Mouse (Mus musculus) kidney, embryonic 15.5 days (tissue): Measurements from ENCODE around the gene Gm11985. TPM values are rescaled to one million over a fixed set of nuclear protein-coding genes. Genes with fewer than 3 reads are reported as not detected.
"Not testable (repeated sequence)": the region's sequence is repeated elsewhere in the genome, so short reads cannot be mapped to it uniquely, and the experiment has no call there.

Experiments used
- ATAC-seq: fragments of 200-750 bp; cut with Nextera tagmentation; replicated peaks from 2 replicates; pipeline ENCODE4 v1.8.0; 2017; ENCODE audit warnings: moderate TSS enrichment; ENCODE audit not compliant: low FRiP score
- H3K27ac ChIP-seq: fragments of 300-500 bp; sonication (generic); 2 replicates; pipeline ENCODE4 v1.5.1; 2015; ENCODE audit warnings: mild to moderate bottlenecking, inconsistent platforms
- H3K27me3 ChIP-seq: fragments of 300-500 bp; sonication (generic); 2 replicates; pipeline ENCODE4 v1.6.1; 2015; ENCODE audit warnings: inconsistent platforms
- H3K36me3 ChIP-seq: fragments of 300-500 bp; sonication (generic); 2 replicates; pipeline ENCODE4 v1.6.1; 2015; ENCODE audit warnings: inconsistent platforms
- H3K4me1 ChIP-seq: fragments of 300-500 bp; sonication (generic); 2 replicates; pipeline ENCODE4 v1.6.1; 2015; ENCODE audit warnings: inconsistent platforms
- H3K4me2 ChIP-seq: fragments of 300-500 bp; sonication (generic); 2 replicates; pipeline ENCODE4 v1.6.1; 2015; ENCODE audit warnings: moderate library complexity, mild to moderate bottlenecking, inconsistent platforms
- H3K4me3 ChIP-seq: fragments of 300-500 bp; sonication (generic); replicated peaks from 2 replicates; pipeline ENCODE4 v1.5.1; 2015; ENCODE audit warnings: mild to moderate bottlenecking, inconsistent platforms
- H3K9ac ChIP-seq: fragments of 300-500 bp; sonication (generic); 2 replicates; pipeline ENCODE4 v1.6.1; 2015; ENCODE audit warnings: mild to moderate bottlenecking, inconsistent platforms
- H3K9me3 ChIP-seq: fragments of 300-500 bp; sonication (generic); replicated peaks from 2 replicates; pipeline ENCODE4 v1.6.1; 2016; ENCODE audit warnings: inconsistent platforms
- WGBS: fragments of 180-500 bp; shearing (Covaris S2); methylation state at CpG from one replicate; pipeline ENCODE4 v1.1.7; 2015; ENCODE audit warnings: mixed read lengths; 5-methylcytosine and 5-hydroxymethylcytosine counted together
- polyA plus RNA-seq: library from polyadenylated mRNA; unstranded; fragments of >200 nt; fragmentation: Nextera tagmentation; extraction: Ambion mirVana; gene quantifications from 2 replicates; pipeline ENCODE4 v1.2.1, GENCODE M21; 2015

The Gm11985 gene
- polyA plus RNA-seq, result not detected in 2 replicates

DNA sequence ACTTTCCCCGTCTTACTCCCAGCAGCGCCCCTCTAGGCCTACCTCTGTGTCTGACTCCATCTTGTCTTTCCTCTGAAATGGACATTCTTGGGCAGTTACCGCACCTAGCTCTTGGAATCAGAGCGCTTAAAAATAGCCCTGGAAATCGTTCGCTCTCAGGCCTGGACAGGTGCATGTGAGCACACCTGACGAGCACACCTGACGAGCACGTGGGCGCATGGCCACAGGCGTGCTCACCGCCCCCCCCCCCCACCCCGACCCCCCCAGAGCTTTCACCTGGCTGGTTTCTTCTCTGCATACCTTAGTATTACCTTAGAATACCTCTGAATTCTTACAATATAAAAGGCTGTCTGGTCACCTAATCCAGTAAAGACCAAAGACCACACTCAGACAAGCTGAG is at the start of gene Gm11985:
Gene Gm11985, minus strand, starts transcription at position 101 of the 400 bp plus-strand sequence.
- Histone ChIP-seq H3K36me3 (no peaks in the 10 kb centered on the region), H3K9ac (no peak within 1 kb of the TSS), H3K4me2 (no peak within 1 kb of the TSS), H3K27ac (no peak within 1 kb of the TSS), H3K4me1 (no peaks in the 10 kb centered on the region), H3K27me3 (no peaks in the 10 kb centered on the region), H3K4me3 (no peak within 1 kb of the TSS), H3K9me3 (no peaks in the 10 kb centered on the region)
- WGBS, result 90% methylated on average over 13 of the region's 13 CpGs
- ATAC-seq, result no peak

DNA sequence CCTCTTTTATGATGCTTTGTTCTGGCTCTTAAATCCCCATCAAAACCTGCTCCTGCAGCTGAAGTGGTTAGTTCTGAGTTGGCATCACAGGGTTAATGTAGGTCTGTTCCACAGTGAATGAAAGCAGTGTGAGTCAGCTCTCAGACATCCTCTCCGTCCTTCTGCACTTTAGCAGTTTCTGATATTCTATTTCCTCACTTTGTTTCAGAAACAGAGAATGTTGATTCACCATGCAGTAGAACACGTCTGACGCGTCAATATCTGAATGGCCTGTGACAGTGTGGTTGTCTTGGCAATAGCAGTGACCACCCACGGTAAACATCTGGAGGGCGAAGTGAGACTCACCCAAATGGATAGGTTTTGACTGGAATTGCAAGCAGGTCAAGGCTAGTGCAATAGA is 49.3 kb upstream of the Gm11985 start:
- ATAC-seq, result no peak; the same call in 1 of the 2 replicates
- H3K36me3 ChIP-seq, result no peaks in the 10 kb centered on the region
- WGBS, result 67% methylated on average over 6 of the region's 6 CpGs
- H3K27me3 ChIP-seq, result no peaks in the 10 kb centered on the region
- H3K4me2 ChIP-seq, result no peak overlapping the region
- H3K9ac ChIP-seq, result no peak overlapping the region
- H3K27ac ChIP-seq, result no peak overlapping the region
- H3K4me3 ChIP-seq, result no peak overlapping the region
- H3K4me1 ChIP-seq, result no peaks in the 10 kb centered on the region
- H3K9me3 ChIP-seq, result no peaks in the 10 kb centered on the region

DNA sequence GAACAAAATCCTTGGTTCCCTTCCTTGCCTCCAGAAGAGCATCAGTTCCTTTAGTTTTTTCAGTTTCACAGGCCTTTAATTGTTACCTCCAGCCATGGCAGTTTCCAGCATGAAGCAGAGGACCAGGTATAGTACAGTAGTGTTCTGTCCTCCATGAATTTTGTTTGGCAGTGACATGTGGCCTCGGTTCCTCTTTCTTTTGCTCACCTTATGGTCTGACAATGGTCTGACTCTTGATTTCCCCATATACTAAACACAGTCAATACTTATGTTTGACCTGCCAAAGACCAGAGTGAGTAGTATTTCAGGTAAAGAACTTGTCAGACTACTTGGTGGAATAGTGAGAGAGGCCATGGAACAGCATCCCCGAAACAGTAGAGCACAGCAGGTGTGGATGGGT is 48.4 kb upstream of the Gm11985 start:
- Histone ChIP-seq H3K4me3 (no peak overlapping the region), H3K9me3 (no peaks in the 10 kb centered on the region), H3K9ac (no peak overlapping the region), H3K4me1 (no peaks in the 10 kb centered on the region), H3K4me2 (no peak overlapping the region), H3K27ac (no peak overlapping the region), H3K27me3 (no peaks in the 10 kb centered on the region), H3K36me3 (no peaks in the 10 kb centered on the region)
- 91% methylated on average over 2 of the region's 2 CpGs for WGBS
- no peak for ATAC-seq

DNA sequence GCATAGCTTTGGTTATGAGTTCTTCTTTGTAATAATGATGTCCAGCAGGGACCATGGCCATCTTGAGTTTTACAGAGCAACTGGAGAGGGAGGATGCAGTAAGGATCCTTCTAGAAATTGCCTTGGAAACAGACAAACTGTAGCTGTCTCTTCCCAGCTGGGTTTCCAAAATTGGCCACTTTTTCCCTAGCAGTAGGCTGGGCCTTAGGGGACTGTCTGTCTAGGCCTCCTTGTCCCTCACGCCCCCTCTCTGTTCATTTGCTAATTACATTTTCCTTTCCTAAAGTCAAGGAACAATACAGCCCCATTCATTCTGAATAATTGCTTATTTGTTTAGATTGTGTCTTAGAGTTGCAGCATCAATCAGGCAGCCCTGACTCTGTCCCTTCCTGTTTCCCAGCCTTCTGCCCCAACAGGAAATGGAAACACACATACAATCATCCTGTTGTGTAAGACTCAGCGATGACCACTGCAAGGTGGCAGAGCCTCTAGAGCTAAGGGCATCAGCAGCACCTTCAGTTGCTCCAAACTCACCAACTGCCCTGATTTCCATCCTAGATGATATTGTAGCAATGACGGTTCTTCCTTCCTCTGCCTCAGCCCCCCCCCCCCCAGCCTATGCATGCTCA is 46.7 kb upstream of the Gm11985 start:
- H3K9me3 ChIP-seq, result no peaks in the 10 kb centered on the region
- WGBS, result 79% methylated on average over 3 of the region's 3 CpGs
- no peak overlapping the region for H3K4me3 ChIP-seq
- no peaks in the 10 kb centered on the region for H3K36me3 ChIP-seq
- H3K27me3 ChIP-seq, result no peaks in the 10 kb centered on the region
- no peak overlapping the region for H3K4me2 ChIP-seq
- H3K9ac ChIP-seq, result no peak overlapping the region
- H3K27ac ChIP-seq, result no peak overlapping the region; the same call in 1 of the 2 replicates
- ATAC-seq, result peak; percentile 49; the same call in 1 of the 2 replicates
- H3K4me1 ChIP-seq, result no peaks in the 10 kb centered on the region; the same call in 1 of the 2 replicates

DNA sequence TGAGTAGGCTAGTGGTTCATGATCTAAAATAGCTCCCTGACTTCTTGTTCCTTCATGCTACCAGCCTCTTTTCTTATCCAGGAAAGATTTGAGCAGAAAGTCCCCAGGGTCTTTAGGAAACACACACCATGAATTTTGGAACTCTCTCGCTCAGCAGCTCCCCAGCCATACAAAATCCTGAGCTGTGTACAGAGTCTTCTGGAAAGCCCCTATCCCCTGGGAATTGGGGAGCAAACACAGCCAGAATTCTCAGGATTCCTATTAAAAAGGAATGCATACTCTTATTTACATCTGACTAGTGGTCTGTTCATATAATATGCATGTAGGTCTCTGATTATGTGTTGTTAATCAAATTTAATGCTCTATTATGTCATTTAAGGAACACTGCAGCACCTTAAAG is 46.1 kb upstream of the Gm11985 start:
- H3K9me3 ChIP-seq, result no peaks in the 10 kb centered on the region
- H3K27me3 ChIP-seq, result no peaks in the 10 kb centered on the region
- H3K9ac ChIP-seq, result no peak overlapping the region
- no peak overlapping the region for H3K4me2 ChIP-seq
- WGBS, result 59% methylated on average over 1 of the region's 1 CpGs
- H3K4me3 ChIP-seq, result no peak overlapping the region
- no peaks in the 10 kb centered on the region for H3K36me3 ChIP-seq
- no peak for ATAC-seq
- no peak overlapping the region; the same call in 1 of the 2 replicates for H3K27ac ChIP-seq
- H3K4me1 ChIP-seq, result no peaks in the 10 kb centered on the region; the same call in 1 of the 2 replicates

DNA sequence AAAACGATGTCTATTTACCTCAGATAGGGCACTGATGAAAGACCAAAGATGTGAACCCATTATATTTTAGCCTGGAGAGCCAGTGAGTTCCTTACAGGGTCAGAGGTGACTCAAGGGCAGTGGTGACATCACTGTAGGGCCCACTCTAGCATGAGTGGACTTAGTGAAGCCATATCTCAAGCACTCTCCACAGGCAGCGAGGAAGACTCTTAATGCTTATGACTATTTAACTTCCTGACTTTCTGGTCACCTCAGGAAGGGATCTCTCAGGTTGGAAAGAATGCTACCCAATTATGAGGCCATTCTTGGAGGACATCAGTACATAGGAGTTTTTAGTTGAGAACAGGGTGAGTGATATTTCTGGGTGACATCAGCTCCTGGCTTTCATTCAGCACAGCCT is 45.0 kb upstream of the Gm11985 start:
- Histone ChIP-seq H3K4me1 (no peaks in the 10 kb centered on the region; the same call in 1 of the 2 replicates), H3K4me2 (no peak overlapping the region), H3K9me3 (no peaks in the 10 kb centered on the region), H3K4me3 (no peak overlapping the region), H3K36me3 (no peaks in the 10 kb centered on the region), H3K9ac (no peak overlapping the region), H3K27ac (no peak overlapping the region), H3K27me3 (no peaks in the 10 kb centered on the region)
- ATAC-seq, result no peak
- WGBS, result 89% methylated on average over 2 of the region's 2 CpGs

DNA sequence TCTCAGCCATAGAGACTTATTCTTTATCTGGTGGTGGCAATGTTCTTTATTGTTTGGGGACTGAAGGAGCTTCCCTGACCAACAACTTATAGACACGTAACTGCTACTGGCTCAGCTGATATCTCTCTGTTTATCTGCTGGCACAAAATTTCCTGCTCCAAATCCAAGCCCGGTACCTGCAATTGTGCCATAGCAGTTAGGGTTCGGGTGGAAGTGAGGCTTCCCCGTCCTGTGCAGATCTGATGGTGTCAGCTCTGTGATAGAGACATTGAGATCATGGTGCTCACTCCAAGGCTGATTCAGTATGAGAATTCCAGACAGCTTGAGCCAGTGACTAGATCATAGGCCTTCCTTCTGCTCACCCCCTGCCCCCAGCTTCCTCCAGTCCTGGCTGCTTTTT is 43.6 kb upstream of the Gm11985 start:
- no peaks in the 10 kb centered on the region for H3K9me3 ChIP-seq
- no peaks in the 10 kb centered on the region for H3K36me3 ChIP-seq
- ATAC-seq, result no peak
- no peak overlapping the region for H3K27ac ChIP-seq
- no peak overlapping the region for H3K4me2 ChIP-seq
- no peak overlapping the region for H3K9ac ChIP-seq
- H3K4me1 ChIP-seq, result no peaks in the 10 kb centered on the region; the same call in 1 of the 2 replicates
- no peak overlapping the region for H3K4me3 ChIP-seq
- no peaks in the 10 kb centered on the region for H3K27me3 ChIP-seq
- 96% methylated on average over 4 of the region's 4 CpGs for WGBS

DNA sequence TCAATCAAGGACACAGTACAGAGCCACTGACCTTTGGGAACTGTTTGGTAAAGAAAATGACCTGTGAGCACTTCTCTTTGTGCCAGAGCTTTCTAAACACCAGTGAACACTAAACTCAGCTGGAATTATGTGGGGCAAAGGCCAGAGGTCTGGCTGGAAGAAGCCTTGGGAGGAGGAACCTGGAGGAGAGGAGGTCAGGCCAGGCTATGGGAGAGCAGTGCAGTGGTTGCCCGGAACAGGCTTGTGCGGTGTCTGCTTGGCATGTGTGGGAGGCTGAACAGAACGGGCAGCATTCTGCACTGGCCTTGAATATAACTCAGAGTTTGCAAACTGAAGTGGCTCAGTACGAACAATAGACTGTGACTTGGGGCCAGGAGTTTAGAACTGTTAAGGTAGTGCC is 41.6 kb upstream of the Gm11985 start:
- H3K27ac ChIP-seq, result no peak overlapping the region
- peak; percentile 47; the same call in 1 of the 2 replicates for ATAC-seq
- no peaks in the 10 kb centered on the region for H3K9me3 ChIP-seq
- H3K36me3 ChIP-seq, result no peaks in the 10 kb centered on the region
- H3K4me1 ChIP-seq, result no peaks in the 10 kb centered on the region; the same call in 1 of the 2 replicates
- no peak overlapping the region for H3K4me2 ChIP-seq
- 28% methylated on average over 4 of the region's 4 CpGs for WGBS
- no peaks in the 10 kb centered on the region for H3K27me3 ChIP-seq
- no peak overlapping the region for H3K4me3 ChIP-seq
- no peak overlapping the region for H3K9ac ChIP-seq

DNA sequence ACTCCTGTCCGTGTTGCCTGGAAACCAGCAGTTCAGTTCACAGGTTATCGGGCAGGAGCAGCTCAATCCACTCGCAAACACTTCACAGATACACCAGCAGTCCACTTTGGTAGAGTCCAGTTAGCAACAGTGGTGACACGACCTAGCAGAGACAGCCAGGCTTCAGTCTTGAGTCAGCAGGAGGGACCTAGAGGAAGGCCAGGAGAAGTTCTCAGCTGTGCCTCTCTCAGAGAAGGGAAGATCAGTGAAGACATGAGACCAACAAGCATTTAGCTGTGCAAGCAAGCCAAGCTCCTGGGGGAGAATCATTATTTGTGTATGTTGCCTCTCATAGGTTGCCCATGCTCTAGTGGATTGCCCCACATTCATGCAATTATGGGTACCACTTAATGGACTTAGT is 39.7 kb upstream of the Gm11985 start:
- H3K9me3 ChIP-seq, result no peaks in the 10 kb centered on the region
- 86% methylated on average over 4 of the region's 4 CpGs for WGBS
- peak overlapping the region; percentile 32; the same call in 1 of the 2 replicates for H3K27ac ChIP-seq
- H3K9ac ChIP-seq, result no peak overlapping the region
- H3K4me2 ChIP-seq, result no peak overlapping the region
- H3K27me3 ChIP-seq, result no peaks in the 10 kb centered on the region
- no peak overlapping the region for H3K4me3 ChIP-seq
- H3K36me3 ChIP-seq, result no peaks in the 10 kb centered on the region
- no peaks in the 10 kb centered on the region; the same call in 1 of the 2 replicates for H3K4me1 ChIP-seq
- no peak for ATAC-seq

DNA sequence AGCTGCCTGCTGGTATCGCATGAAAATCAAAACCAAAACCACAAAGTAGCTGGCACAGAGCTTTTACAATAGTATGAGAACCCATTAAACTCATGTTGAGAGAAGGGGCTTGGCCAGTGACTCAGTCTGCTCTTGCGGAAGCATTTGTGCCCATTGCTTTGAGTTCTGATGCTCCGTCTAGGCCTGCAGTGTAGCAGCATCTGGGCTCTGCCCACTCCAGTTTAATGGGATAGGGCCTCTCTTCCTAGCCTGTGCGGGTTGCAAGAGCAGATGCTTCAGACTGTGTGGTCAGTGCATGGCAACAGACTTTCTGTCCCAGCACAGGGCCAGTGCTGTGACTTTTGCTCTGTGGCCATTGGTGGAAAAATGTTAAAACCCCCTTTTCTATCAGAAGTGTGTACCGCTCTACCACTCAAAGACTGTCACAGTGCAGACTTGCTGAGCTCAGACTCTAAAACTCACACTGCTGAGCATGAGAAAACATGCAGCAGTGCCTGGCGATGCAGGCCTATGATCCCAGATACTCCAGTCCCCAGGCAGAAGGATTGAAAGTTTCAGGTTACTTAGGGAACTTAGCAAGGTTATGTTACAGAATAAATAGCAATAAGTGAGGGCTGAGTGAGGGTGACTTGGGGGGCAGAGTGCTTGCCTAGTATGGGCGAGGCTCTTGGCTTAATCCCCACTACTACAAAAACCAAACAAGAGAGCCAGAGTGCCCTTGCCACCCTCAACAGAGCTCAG is 38.6 kb upstream of the Gm11985 start:
- Histone ChIP-seq H3K4me3 (no peak overlapping the region), H3K27ac (0 out of 2 replicates have a peak overlapping the region, but pooled peaks have one; percentile 6), H3K4me1 (no peaks in the 10 kb centered on the region; the same call in 1 of the 2 replicates), H3K27me3 (no peaks in the 10 kb centered on the region), H3K9ac (no peak overlapping the region), H3K9me3 (no peaks in the 10 kb centered on the region), H3K4me2 (no peak overlapping the region), H3K36me3 (no peaks in the 10 kb centered on the region)
- 67% methylated on average over 7 of the region's 7 CpGs for WGBS
- peak; percentile 85 for ATAC-seq

DNA sequence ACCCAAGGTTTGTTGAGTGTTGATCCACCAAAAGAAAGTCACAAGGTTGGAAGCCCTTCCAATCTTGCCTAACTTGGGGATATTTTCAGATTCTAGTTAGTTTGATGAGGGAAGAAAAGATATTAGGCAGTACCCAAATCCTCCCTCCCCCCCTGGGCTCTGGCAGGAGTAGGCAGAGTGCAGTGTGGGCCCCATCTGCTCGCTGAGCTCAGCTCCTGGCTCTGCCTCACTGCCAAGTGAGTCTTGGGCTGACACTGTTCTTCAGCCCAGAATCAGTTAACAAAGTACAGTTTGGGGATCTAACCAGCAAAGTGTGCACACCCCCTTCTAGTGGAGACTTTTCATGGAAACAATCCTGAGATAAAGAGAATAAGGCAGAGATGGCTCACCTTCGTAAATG is 37.8 kb upstream of the Gm11985 start:
- Histone ChIP-seq H3K27ac (no peak overlapping the region), H3K9ac (no peak overlapping the region), H3K4me2 (no peak overlapping the region), H3K36me3 (no peaks in the 10 kb centered on the region), H3K4me1 (no peaks in the 10 kb centered on the region; the same call in 1 of the 2 replicates), H3K4me3 (no peak overlapping the region), H3K27me3 (no peaks in the 10 kb centered on the region), H3K9me3 (no peaks in the 10 kb centered on the region)
- ATAC-seq, result no peak
- WGBS, result 78% methylated on average over 2 of the region's 2 CpGs

DNA sequence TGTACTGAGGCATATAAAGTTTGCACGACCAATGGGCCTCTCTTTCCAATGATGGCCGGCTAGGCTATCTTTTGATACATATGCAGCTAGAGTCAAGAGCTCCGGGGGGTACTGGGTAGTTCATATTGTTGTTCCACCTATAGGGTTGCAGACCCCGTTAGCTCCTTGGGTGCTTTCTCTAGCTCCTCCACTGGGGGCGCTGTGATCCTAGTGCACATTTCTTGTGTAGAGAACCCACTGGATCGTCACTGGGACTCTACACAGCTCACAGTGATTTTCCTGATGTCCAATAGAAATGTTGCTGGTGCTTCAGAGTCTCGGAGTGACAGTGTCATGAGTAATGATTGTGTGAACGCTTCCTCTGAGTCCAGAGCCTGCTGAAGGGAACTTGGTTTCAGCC is 33.5 kb upstream of the Gm11985 start:
- H3K27ac ChIP-seq, H3K36me3 ChIP-seq, H3K4me3 ChIP-seq, ATAC-seq, H3K4me2 ChIP-seq, H3K9me3 ChIP-seq, H3K9ac ChIP-seq, H3K4me1 ChIP-seq, H3K27me3 ChIP-seq: not testable (repeated sequence)
- 83% methylated on average over 8 of the region's 8 CpGs for WGBS
